Mouse (Mus musculus) liver, embryonic 18 days (tissue): ENCODE measurements around the gene Obsl1. TPM values are rescaled to one million over a fixed set of nuclear protein-coding genes. Genes with fewer than 3 reads are reported as not detected.

Experiments
- polyA plus RNA-seq: library from polyadenylated mRNA; depleted of rRNA; stranded (reverse); fragments of >200 nt; gene quantifications from 2 replicates; pipeline ENCODE4 v1.2.3, GENCODE M21; 2012; rRNA removed

Gene Obsl1
- polyA plus RNA-seq = 10.4 and 12.4 TPM in 2 replicates

DNA sequence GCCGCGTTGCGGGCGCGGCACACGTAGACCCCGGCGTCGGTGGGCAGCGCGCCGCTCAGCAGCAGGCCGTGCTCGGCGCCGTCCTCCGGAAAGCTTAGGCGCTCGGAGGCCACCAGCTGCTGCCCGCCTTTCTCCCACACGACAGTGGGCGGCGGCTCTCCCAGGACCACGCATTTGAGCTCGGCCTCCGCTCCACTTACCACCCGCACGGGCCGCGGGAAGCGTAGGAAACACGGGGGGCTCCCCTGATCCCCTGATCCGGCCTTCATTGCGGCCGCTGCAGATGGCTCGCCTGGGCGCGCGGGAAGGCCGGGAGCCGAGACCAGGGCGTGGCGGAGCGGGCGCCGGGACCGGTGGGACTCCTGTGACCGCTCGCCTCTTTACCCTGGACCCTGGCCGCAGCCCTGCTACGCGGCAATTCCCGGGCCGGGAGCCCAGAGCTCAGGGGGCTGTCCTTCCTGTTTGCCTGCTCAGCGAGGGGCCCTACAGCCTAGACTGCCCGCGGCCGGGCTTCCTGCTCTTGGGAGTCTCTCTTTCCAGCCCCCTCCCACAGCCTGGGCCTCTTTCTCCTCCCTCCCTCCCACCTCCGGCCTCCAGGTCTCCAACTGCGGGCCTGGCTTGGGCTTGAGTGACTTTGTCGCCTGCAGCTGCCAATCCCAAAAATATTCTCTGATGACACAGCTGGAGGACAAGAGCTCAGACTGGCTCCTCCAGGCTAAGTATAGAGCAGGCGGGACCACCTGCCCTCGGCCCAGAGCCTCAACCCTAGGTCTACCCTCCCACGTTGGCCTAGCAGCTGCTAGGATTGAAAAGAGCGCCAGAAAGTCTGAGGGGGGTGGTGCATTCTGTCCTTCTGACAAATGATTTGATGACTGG is at the start of gene Obsl1:
Gene Obsl1, minus strand, starts transcription at position 497 of the 876 bp plus-strand sequence.

DNA sequence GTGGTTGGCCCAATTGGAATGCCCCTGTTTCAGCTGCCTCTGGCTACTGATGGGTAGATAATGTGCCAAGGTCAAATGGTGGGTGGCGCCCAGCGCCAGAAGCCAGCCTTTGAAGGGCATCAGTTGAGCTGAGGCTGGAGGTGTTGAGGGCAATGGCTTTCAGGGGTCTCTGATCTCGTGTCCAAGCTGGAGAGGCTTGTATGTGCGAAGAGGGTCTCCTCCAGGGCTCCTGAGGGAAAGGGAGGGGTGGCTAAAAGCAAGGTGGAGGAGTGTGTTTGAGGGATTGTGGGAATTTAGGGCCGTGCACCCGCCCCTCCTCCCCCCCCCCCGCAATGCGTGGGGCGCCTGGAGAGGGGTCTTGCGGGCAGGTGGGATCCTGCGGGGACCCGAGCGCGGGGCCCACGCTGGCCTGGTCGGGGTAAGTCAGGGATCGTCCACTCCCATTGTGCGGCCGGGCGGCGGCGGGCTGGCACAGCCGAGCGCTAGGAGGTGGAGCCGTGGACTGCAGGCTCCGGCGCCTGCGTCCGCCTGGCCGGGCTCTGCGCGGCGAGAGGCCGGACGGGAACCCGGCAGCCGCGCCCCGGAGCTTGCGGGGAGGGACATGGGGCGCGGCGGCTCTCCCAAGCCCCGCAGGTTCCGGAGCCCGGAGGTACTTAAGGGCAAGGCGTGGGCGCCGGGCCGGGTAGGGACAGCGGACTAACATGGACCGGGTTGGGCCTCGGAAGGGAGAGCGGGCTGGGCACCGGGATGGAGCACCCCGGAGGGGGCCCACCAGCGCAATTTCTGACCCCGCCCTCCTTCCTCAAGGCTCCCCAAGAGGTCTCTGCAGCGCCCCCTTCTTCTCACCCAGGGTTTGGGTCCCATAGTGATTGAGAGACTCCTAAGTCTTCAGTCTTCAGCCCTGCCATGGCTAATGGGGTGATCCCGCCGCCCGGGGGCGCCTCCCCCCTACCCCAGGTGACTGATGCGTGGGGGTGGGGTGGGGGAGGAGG is 40.0 kb upstream of the Obsl1 start, which contains the start of gene Slc4a3:
Gene Slc4a3, plus strand, starts transcription at position 302 of the 992 bp plus-strand sequence.

DNA sequence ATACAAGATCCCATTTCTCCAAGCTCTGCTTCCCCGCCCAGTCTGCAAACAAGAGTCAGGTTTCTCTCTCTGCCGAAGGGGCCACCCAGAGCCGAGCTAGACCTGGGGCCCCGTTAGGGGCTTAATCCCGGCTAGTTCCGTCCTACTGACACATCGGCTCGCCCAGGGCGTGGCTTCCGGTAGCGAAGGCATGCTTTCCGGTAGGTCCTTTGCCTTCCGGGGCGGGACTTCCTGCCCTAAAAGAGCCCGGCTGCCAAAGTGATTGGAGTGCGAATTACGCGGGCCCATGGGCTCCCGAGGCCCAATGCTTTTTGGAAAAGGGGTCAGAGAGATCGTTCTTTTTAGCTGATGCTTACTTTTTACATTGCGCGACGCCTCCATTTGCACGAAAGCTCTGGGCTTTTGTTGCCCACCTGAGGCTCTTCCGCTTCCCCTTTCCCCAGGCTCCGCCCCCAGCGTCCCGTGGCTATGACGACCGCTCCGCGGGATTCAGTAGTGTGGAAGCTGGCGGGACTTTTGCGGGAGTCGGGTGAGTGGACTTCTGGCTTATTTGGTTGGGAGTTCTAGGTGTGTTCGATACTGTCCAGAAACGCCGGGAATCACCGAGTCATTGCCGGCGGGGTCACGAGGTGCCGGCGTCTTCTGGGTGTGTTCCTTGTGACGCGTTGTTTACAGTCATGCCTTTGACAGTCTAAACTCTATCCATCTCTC is 15.2 kb upstream of the Obsl1 start, which contains the start of gene Stk11ip:
Gene Stk11ip, plus strand, starts transcription at position 209 of the 711 bp plus-strand sequence.

GRCm38 (mm10) chr1:75507006-75507405 is 754 bp upstream of the Obsl1 start, which contains the start of gene Inha:
Gene Inha, plus strand, starts transcription at chr1:75507077.

GRCm38 (mm10) chr1:75478916-75479634 is 27.2 kb downstream of the Obsl1 start, which contains the start of the genes Chpf and Tmem198:
Gene Chpf, minus strand, starts transcription at chr1:75479307.
Gene Tmem198, plus strand, starts transcription at chr1:75479532.

GRCm38 (mm10) chr1:75450314-75451005 is 55.8 kb downstream of the Obsl1 start, which contains the start of gene Asic4:
Gene Asic4, plus strand, starts transcription at chr1:75450436.

DNA sequence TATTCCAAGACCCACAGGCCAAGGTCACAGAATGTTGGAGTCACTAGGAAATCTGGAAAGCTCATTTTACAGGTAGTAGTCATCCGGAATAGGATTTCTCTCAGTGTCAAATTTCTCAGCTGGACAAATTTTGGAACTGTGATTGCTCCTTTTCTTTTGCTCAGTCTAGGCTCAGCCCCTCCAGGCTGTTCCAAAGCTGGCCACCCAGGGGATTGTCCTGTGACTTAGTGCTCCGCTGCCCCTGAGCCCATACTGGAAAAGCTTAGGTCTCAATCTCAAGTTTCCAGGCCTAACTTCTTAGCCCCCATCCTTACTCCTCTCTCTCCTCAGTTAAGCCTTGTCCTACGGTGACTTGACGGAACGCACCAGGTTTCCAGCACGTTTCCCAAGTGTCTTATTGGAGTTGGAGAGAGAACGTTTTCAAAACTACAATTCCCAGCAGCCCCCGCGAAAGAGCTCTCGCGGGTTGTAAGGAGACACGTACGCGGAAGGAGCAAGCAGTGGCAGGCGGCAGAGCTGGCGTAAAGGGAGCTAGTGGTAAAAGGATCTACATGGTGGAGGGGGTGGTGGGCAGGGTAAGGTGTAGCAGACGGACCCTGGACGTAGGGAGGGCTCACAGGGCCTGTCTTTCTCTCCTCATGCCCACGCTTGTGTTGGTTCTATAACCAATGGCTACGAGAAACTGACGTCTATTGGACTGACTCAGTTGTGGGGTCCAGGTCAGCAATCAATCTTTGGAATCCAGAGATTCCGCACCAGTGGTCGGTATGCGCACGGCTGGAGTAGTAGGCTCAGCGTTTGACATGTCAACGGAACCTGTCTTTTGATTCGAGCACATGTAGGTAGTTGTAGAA is 70.5 kb downstream of the Obsl1 start, which contains the start of gene Gmppa:
Gene Gmppa, plus strand, starts transcription at position 456 of the 854 bp plus-strand sequence.

Other genes starting within 250 kb of the Obsl1 start
- 0.10 TPM in 2 replicates for gene Ptprn, start 241.9 kb downstream of the Obsl1 start, polyA plus RNA-seq
- gene Resp18, start 228.0 kb downstream of the Obsl1 start, polyA plus RNA-seq = not detected in 2 replicates
- 61.8 and 63.4 TPM in 2 replicates for gene Dnpep, start 188.5 kb downstream of the Obsl1 start, polyA plus RNA-seq
- 2.0 and 2.2 TPM in 2 replicates for gene Des, start 146.1 kb downstream of the Obsl1 start, polyA plus RNA-seq
- gene Speg, start 131.2 kb downstream of the Obsl1 start, polyA plus RNA-seq = 4.9 and 6.9 TPM in 2 replicates
- gene Gmppa, start 70.5 kb downstream of the Obsl1 start, polyA plus RNA-seq = 38.7 and 42.0 TPM in 2 replicates
- gene Asic4, start 56.0 kb downstream of the Obsl1 start, polyA plus RNA-seq = 0.01 and 0.03 TPM in 2 replicates
- 3.7 and 4.1 TPM in 2 replicates for gene Chpf, start 27.1 kb downstream of the Obsl1 start, polyA plus RNA-seq
- 0.10 TPM in 2 replicates for gene Tmem198, start 26.9 kb downstream of the Obsl1 start, polyA plus RNA-seq
- 1.8 and 2.0 TPM in 2 replicates for gene Inha, start 625 bp upstream of the Obsl1 start, polyA plus RNA-seq
- gene Stk11ip, start 15.1 kb upstream of the Obsl1 start, polyA plus RNA-seq = 4.9 and 5.3 TPM in 2 replicates
- 1.9 TPM in 2 replicates for gene Slc4a3, start 39.8 kb upstream of the Obsl1 start, polyA plus RNA-seq